Mouse (Mus musculus) CD4-positive helper T cell, adult 2 months (primary cell): ENCODE measurements around the gene Nat8f6.
A peak's percentile ranks its signal among the peaks of the same experiment; 100 is the strongest.
"Not testable (repeated sequence)": the region's sequence is repeated elsewhere in the genome, so short reads cannot be mapped to it uniquely, and the experiment has no call there.

Experiments used
- DNase-seq: peaks from one replicate; pipeline ENCODE4 v3.0.0-alpha.2; 2012; ENCODE audit warnings: low read depth, missing footprints, low spot score

Nat8f6 gene

GRCm38 (mm10) chr6:85820837-85821236 is at the start of gene Nat8f6, which contains the start of gene Nat8f5:
TSS of gene Nat8f6 (minus strand) at chr6:85820954.
TSS of gene Nat8f5 (minus strand) at chr6:85820972.
- no peak for DNase-seq

DNA sequence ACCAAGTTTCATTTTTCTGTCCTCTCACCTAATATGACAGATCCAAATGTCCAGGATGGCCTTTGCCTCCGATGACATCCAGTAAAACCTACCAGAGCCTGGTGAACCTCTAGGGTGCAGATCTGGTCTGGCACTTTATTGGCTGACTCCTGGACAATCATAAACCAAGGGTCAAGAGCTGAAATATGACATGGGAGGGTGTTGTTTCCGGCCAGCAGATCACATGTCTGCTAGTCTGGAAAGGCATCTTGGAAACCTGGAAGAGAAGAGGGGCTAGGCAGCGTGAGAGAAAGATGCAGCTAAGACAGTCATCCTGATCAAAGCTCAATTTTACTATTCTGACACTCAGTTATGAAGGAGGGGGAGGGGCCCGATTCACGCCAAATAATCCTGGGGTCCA is 48.3 kb upstream of the Nat8f6 start, which contains the start of gene Nat8f2:
Nat8f2 (minus strand) TSS at position 153 of the 400 bp plus-strand sequence.
- DNase-seq = not testable (repeated sequence)

- no peak for DNase-seq
Measured at GRCm38 (mm10) chr6:85867726-85868690, 47.3 kb upstream of the Nat8f6 start.

- DNase-seq = not testable (repeated sequence)
Measured at GRCm38 (mm10) chr6:85866995-85867394, 46.2 kb upstream of the Nat8f6 start.

DNA sequence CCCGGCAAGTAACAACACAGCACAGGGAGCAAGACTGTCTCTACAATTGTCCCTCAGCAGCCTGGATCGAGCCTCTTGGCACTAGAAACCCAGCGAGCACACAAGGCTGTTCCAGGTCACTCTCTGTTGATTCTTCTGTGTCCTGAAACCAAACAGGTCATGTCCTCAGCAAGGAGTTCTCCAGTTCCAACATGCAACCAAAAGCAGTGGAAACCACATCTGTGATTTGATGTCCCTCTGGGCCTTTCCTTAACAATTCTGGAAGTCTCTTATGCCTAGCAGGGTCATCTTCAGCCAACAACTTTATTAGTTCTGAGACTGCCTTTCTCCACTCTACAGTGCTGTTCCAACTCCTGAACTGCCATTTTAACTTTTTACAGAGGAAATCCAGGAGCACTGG is 45.4 kb upstream of the Nat8f6 start:
- not testable (repeated sequence) for DNase-seq

GRCm38 (mm10) chr6:85864900-85865639 is 44.3 kb upstream of the Nat8f6 start:
- not testable (repeated sequence) for DNase-seq

GRCm38 (mm10) chr6:85863840-85864239 is 43.1 kb upstream of the Nat8f6 start:
- DNase-seq = no peak

- no peak for DNase-seq
Measured at GRCm38 (mm10) chr6:85863136-85863535, 42.4 kb upstream of the Nat8f6 start.

DNA sequence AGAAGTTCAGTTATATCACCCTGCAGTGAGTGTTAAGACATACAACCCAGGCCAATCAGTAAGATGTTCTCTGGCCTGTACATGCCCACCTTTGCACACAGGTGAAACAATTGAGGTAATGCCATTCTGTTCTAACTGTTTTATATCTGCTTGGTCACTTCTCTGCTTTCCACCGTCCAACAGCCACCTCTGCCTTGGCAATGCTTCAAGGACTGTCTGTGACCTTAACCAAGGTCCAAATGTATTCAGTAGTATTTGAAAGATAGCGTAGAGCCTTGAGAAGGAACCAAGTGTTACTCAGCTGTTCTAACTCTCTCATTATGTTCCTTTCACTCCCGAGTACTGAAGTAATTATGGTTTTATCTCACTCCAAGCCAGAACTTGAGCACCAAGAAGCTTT is 41.8 kb upstream of the Nat8f6 start:
- DNase-seq = no peak

DNA sequence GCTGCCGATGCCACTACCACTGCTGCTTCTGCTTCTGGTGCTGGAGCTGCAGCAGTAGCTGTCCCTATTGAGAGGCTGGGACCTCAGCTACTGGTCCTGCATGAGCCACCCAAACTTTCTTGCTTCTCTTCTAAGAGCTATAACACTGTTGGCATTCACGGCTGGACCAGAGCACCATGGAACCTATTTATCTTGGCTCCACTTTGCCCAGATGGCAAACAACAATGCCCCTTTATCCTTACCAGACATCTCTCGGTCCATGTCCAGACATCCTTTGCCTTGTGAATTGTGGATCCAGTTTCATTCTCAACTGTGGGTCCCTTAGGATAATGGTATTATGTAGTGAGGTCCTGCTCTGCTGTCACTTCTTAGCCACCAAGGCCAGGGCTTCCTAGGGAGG is 40.5 kb upstream of the Nat8f6 start:
- no peak for DNase-seq

DNA sequence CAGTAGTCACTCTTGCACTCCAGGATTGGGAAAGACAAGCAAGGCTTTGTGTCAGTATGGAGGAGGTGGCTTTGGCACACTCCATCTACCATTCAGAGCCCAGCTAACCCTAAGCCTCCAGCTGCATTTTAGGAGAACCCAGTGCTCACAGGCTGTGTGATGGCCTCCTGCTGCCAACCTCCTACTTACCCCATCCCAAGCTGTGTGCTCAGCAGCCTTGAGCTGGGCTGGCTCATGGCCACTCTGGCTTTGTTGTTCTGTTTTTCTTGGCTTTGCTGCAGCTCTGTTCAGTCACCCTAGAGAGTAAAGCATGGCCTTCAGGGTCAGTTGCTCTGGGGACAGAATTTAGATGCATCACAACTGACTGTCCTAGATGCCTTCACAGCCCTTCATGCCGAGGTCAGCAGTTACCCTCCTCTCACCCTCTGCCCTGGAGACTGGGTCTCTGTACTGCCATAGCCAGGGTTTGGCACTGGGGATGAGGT is 35.5 kb upstream of the Nat8f6 start:
- DNase-seq = no peak

GRCm38 (mm10) chr6:85853481-85853880 is 32.7 kb upstream of the Nat8f6 start:
- no peak for DNase-seq

- no peak for DNase-seq
Measured at GRCm38 (mm10) chr6:85851062-85851773, 30.5 kb upstream of the Nat8f6 start.

- no peak for DNase-seq
Measured at GRCm38 (mm10) chr6:85849240-85849639, 28.5 kb upstream of the Nat8f6 start.

GRCm38 (mm10) chr6:85848140-85848539 is 27.4 kb upstream of the Nat8f6 start:
- DNase-seq = no peak

GRCm38 (mm10) chr6:85846921-85847320 is 26.2 kb upstream of the Nat8f6 start:
- DNase-seq = no peak

DNA sequence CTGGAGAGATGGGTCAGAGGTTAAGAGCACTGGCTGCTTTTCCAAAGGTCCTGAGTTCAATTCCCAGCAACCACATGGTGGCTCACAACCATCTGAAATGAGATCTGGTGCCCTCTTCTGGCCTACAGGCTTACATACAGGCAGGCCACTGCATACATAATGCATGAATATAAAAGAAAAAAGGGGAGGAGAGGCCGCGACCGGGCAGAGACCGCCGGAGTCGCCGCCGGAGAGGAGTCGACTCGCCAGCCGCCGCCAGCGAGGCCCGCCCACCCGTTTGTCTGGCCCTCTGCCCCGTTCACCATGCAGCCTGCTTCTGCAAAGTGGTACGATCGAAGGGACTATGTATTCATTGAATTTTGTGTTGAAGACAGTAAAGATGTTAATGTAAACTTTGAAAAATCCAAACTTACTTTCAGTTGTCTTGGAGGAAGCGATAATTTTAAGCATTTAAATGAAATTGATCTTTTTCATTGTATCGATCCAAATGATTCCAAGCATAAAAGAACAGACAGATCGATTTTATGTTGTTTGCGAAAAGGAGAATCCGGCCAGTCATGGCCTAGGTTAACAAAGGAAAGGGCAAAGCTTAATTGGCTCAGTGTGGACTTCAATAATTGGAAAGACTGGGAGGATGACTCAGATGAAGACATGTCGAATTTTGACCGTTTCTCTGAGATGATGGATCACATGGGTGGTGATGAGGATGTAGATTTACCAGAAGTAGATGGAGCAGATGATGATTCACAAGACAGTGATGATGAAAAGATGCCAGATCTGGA is 23.1 kb upstream of the Nat8f6 start:
- DNase-seq = not testable (repeated sequence)

DNA sequence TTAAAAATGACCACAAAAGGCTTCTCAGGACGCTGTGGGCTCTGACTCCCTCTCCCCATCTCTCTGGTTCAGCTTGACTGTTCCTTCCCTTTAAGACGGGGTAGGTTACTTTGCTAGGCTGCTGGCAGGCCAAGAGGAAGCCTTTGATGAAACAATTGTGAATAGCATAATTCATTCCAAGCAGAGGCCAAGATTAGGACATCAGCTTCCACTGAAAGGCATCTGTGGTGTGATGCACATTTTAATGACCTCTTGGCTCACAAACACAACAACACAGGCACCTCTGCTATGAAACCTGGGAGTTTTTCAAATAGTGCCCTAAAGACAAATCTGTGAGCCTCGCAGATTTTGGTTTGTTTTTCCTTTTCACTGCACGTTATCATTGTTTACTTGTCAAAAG is 19.2 kb upstream of the Nat8f6 start:
- no peak for DNase-seq

DNA sequence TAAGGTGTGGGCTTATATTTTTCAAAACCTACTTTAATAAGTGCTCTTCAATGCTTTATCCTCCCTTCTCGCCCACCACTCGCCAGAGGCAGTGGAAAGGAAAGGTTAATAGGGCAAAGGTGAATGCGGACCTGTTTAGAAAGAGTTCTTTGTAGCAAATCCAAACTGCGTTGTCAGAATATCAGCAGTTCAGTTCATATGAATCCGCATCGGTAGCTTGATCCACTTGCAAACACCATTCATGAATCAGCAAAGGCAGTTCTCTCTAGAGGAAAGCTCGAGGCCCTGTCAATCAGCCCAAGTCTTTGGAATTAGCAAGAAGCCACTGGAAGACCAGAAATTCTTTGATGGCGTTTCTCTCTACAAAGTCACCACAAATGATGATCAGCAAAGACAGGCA is 17.9 kb upstream of the Nat8f6 start:
- DNase-seq = no peak

DNA sequence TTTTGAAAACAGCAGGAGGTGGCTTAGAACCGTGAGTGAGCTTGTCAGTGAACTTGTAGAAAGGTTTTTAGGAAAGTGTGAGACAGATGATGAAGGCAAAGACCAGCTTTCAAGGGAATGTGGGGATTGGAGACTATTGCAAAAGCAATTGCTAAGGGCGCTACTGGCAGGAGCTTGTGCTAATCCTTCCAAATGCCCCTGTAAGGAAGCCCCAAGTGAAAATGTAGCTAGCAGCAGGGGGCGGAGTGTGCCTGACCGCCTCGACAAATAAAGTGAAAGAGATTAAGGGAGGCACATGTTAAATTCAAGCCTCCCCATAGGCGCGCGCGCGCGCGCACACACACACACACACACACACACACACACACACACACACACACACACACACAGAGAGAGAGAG is 16.6 kb upstream of the Nat8f6 start:
- DNase-seq = peak; percentile 24

DNA sequence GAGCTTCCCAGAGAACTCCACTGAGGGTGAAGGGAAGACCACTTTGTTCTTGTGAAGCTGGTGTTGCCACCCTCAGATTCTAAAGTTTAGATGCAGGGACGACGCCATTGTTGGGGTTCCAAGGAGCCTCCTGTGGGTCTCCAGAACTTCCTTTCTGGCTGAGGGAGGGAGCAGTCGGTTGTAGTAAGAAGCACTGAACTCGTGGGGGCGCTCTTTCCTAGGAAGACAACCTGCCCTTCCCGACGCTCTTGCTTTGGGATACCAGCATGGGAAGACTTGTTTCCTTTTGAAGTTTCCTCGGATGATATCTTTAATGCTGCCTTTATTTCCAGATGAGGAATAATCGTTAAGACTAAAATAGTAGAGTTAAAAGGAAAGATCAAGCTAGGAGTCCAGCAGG is 16.1 kb upstream of the Nat8f6 start:
- DNase-seq = not testable (repeated sequence)
